Mouse (Mus musculus) G1E (cell line): ENCODE measurements around the gene Itga11. TPM values are rescaled to one million over a fixed set of nuclear protein-coding genes. Genes with fewer than 3 reads are reported as not detected.

ENCODE experiments used
- ATAC-seq: 2 replicates; pipeline ENCODE4 v1.8.0; 2016; ENCODE audit warnings: mild to moderate bottlenecking; ENCODE audit not compliant: insufficient number of reproducible peaks, poor library complexity, low FRiP score, severe bottlenecking; ENCODE audit errors: extremely low read depth
- DNase-seq: peaks from one replicate; pipeline ENCODE4 v3.0.0; 2012; ENCODE audit warnings: low spot score
- H3K27me3 ChIP-seq: 2 replicates; pipeline ENCODE4 v1.6.1; 2012; ENCODE audit warnings: mild to moderate bottlenecking, low read length, inconsistent platforms; ENCODE audit not compliant: insufficient read depth
- H3K36me3 ChIP-seq: replicated peaks from 2 replicates; pipeline ENCODE3; 2012; ENCODE audit warnings: mild to moderate bottlenecking, inconsistent platforms
- H3K4me1 ChIP-seq: 2 replicates; pipeline ENCODE4 v1.6.1; 2012; ENCODE audit warnings: low read depth, low read length, inconsistent platforms, mixed read lengths; ENCODE audit not compliant: insufficient read depth
- H3K4me3 ChIP-seq: 2 replicates; pipeline ENCODE4 v1.5.1; 2012; ENCODE audit warnings: low read depth, mild to moderate bottlenecking, inconsistent platforms, low read length, moderate library complexity, mixed read lengths
- H3K9me3 ChIP-seq: replicated peaks from 2 replicates; pipeline ENCODE4 v1.6.1; 2012; ENCODE audit warnings: inconsistent platforms
- CTCF ChIP-seq: IDR thresholded peaks from 2 replicates; pipeline ENCODE4 v1.5.1; 2012; ENCODE audit warnings: low read depth, low read length, inconsistent platforms, mixed read lengths
- GATA1 ChIP-seq: IDR thresholded peaks from 2 replicates; pipeline ENCODE4 v1.6.1; 2012; ENCODE audit warnings: borderline replicate concordance, low read length, inconsistent platforms, mixed read lengths
- GATA2 ChIP-seq: IDR thresholded peaks from 2 replicates; pipeline ENCODE4 v1.6.1; 2012; ENCODE audit warnings: low read depth, low read length, inconsistent platforms, borderline replicate concordance
- POLR2AphosphoS5 ChIP-seq: IDR thresholded peaks from 2 replicates; pipeline ENCODE4 v1.6.1; 2012; ENCODE audit warnings: low read depth, low read length, inconsistent platforms; ENCODE audit not compliant: insufficient replicate concordance
- TAL1 ChIP-seq: conservative IDR thresholded peaks from 2 replicates; pipeline ENCODE4 v1.6.1; 2012; ENCODE audit warnings: low read depth, low read length, inconsistent platforms, mixed read lengths
- polyA plus RNA-seq: library from polyadenylated mRNA; stranded (reverse); fragments of >175 nt; gene quantifications from 2 replicates; pipeline ENCODE4 v1.2.3, GENCODE M21; 2012
- total RNA-seq, 2 experiments: library from RNA; stranded (forward) in 1 of 2; stranded (reverse) in 1 of 2; fragments of 200-1000 nt in 1 of 2; fragments of >200 nt in 1 of 2; fragmentation: Nextera tagmentation in 1 of 2; gene quantifications; 2 replicates each; pipeline ENCODE4 v1.2.3; 2014 to 2017

Gene Itga11
- total and polyA plus RNA-seq, 3 experiments: not detected

DNA sequence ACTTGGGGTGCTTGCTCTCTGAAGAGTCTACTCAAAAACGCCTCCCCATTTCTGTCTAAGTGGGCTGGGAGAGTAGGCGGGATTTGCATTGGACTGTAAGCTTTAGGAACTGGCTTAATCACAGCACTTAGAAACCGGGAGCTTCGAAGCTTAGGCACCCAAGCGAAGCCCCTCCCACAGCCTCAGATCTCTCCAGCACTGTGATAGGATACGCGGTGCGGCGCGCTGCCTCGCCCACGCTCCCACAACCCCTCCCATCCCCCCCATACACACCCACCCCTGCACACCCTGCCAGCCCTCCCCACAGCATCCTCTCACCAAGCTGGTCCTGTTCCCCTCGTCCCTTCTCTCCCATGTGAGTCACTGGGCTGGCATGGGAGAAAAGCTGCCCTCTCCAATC lies 85.9 kb downstream of the Itga11 start:
- peaks cover 56% of the 10 kb centered on the region for H3K27me3 ChIP-seq
- ATAC-seq (no peak), DNase-seq (no peak)
- H3K4me1 ChIP-seq: 0 out of 2 replicates have a peak, but pooled peaks cover 2% of the 10 kb centered on the region
- H3K4me3 ChIP-seq: no peak overlapping the region
- H3K36me3 ChIP-seq: no peaks in the 10 kb centered on the region
- peaks cover 5% of the 10 kb centered on the region; the same call in 1 of the 2 replicates for H3K9me3 ChIP-seq
- TF ChIP-seq POLR2AphosphoS5 (no peak), GATA1 (no peak), CTCF (no peak), TAL1 (no peak), GATA2 (no peak)

DNA sequence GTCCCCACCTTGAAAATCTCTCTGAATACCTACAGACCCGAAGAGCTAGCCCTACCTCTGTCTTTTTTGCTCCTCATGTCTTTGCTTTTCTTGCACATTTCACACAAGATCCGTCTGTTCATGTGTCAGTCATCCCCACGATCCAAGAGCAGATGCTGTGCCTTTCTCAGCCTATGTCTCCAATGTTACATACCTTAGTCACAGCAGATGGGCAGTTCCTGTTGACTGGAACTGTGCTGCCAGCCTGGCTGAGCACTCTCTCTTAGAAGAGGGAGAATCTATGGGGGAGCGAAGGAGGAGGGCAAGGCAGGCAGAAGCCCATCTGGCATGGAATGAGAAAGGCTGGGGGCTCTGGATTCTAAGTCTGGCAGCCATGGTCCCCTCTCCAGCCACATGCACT lies 87.7 kb downstream of the Itga11 start:
- H3K27me3 ChIP-seq: peaks cover 58% of the 10 kb centered on the region
- H3K4me3 ChIP-seq: no peak overlapping the region
- ATAC-seq (no peak), DNase-seq (no peak)
- peaks cover 6% of the 10 kb centered on the region; the same call in 1 of the 2 replicates for H3K9me3 ChIP-seq
- TF ChIP-seq CTCF (no peak), GATA2 (no peak), GATA1 (no peak), TAL1 (no peak), POLR2AphosphoS5 (no peak)
- no peaks in the 10 kb centered on the region for H3K36me3 ChIP-seq
- no peaks in the 10 kb centered on the region for H3K4me1 ChIP-seq

DNA sequence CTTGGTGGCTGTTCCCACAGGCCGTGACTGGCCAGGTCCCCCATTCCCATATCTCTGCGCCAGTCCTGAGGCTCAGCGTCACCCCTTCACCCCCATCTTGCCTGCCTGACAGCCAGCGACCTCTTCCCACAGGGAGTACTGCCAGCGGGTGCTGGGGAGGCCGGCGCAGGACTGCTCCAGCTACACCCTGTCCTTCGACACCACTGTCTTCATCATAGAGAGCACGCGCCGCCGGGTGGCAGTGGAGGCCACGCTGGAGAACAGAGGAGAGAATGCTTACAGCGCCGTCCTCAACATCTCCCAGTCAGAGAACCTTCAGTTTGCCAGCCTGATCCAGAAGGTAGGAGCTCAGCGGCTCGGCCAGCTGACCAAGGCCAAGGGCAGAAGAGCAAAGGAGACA lies 89.8 kb downstream of the Itga11 start:
- no peak for TF ChIP-seq GATA1
- TF ChIP-seq TAL1: no peak
- TF ChIP-seq POLR2AphosphoS5: no peak
- no peak for TF ChIP-seq CTCF
- no peak for TF ChIP-seq GATA2
- DNase-seq (no peak), ATAC-seq (no peak)
- Histone ChIP-seq H3K27me3 (peaks cover 50% of the 10 kb centered on the region), H3K4me1 (no peaks in the 10 kb centered on the region), H3K36me3 (no peaks in the 10 kb centered on the region), H3K9me3 (peaks cover 6% of the 10 kb centered on the region; the same call in 1 of the 2 replicates), H3K4me3 (no peak overlapping the region)

DNA sequence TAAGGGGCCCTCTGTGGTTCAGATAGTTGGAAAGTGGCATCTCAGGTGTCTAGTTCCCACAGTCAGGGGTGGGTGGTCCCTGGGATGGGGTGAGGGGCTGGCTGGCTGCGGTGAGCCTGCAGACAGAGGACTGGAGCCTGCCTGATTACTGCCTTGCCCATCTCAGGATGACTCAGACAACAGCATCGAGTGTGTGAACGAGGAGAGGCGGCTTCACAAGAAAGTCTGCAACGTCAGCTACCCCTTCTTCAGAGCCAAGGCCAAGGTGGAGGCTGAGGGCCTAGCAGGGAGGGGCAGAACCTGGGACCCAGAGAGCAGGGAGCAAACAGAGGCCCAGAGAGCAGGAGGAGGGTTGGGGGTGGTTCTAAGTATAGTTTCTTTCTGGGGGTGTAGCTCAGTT lies 90.7 kb downstream of the Itga11 start:
- no peaks in the 10 kb centered on the region for H3K36me3 ChIP-seq
- H3K27me3 ChIP-seq: peaks cover 46% of the 10 kb centered on the region
- TF ChIP-seq CTCF: no peak
- TF ChIP-seq GATA2: no peak
- no peaks in the 10 kb centered on the region for H3K4me1 ChIP-seq
- peaks cover 6% of the 10 kb centered on the region; the same call in 1 of the 2 replicates for H3K9me3 ChIP-seq
- DNase-seq (no peak), ATAC-seq (no peak)
- H3K4me3 ChIP-seq: no peak overlapping the region

DNA sequence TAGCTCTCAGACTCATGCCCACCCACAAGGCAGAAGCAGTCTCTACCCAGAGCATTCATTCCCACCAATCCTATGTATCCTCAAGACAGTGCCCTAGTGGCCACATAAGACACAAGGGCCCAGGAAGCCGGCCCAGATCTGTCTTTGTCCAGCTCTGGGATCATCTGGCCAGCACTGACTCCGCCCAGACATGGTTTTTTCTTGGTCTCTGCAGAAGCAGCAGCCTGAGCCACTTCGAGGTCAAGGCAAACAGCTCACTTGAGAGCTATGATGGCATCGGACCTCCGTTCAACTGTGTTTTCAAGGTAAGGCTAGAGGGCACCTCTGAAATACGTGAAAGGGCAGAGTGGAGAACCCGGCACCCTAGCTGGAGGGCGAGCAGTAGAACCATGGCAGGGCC lies 95.1 kb downstream of the Itga11 start:
- Histone ChIP-seq H3K4me1 (peaks cover 7% of the 10 kb centered on the region; the same call in 1 of the 2 replicates), H3K36me3 (peaks cover 2% of the 10 kb centered on the region), H3K27me3 (peaks cover 16% of the 10 kb centered on the region; the same call in 1 of the 2 replicates), H3K9me3 (peaks cover 6% of the 10 kb centered on the region; the same call in 1 of the 2 replicates), H3K4me3 (no peak overlapping the region)
- TF ChIP-seq GATA1 (no peak), GATA2 (no peak)
- no peak for ATAC-seq
- DNase-seq: no peak

DNA sequence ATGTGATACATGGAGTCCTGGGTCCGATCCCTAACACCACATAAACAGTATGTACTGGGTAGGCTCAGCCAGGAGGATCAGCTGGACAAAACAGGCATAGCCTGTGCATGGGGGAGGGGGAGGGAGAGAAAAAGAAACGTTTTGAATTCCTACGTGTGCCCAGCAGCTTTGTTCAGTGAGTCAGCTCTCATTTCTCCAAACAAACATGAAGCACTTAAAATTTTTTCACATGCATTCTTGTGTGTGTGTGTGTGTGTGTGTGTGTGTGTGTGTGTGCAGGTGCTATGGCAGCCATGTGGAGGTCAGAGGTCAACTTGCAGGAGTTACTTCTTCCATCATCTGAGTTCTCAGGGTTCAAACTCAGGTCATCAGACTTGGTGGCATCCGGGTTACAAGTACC lies 97.8 kb downstream of the Itga11 start:
- ATAC-seq (no peak), DNase-seq (no peak)
- Histone ChIP-seq H3K27me3 (peaks cover 5% of the 10 kb centered on the region; the same call in 1 of the 2 replicates), H3K9me3 (no peaks in the 10 kb centered on the region), H3K4me1 (peaks cover 17% of the 10 kb centered on the region), H3K4me3 (no peak overlapping the region), H3K36me3 (peaks cover 10% of the 10 kb centered on the region)
- no peak for TF ChIP-seq CTCF
- no peak for TF ChIP-seq TAL1
- no peak for TF ChIP-seq POLR2AphosphoS5
- no peak for TF ChIP-seq GATA1

DNA sequence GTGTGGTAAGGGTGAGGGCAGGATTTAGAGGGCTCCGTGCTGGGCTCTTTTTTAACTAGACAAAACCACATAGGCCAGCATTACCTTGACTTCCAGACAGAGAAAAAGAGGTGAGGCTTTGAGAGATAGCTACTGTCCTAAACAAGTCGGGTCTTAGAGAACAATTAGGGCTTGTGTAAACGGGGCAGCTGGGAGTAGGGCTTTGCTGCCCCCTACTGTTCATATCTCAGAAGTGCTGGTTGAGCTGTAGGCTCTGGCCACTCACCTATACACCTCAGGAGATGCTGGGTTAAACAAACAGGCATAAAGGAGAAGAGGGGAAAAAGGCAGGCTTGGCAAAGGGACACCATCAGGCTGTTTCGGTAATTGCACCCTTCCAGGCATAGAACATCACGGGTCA lies 99.8 kb downstream of the Itga11 start:
- H3K27me3 ChIP-seq: no peaks in the 10 kb centered on the region; the same call in 1 of the 2 replicates
- H3K9me3 ChIP-seq: no peaks in the 10 kb centered on the region
- DNase-seq: peak; percentile 57
- H3K36me3 ChIP-seq: peaks cover 14% of the 10 kb centered on the region
- no peak for ATAC-seq
- TF ChIP-seq POLR2AphosphoS5 (no peak), CTCF (peak; percentile 91)
- peaks cover 32% of the 10 kb centered on the region for H3K4me1 ChIP-seq
- no peak overlapping the region for H3K4me3 ChIP-seq
